Mouse (Mus musculus): Measurements from ENCODE around the gene Plcl2.
"Not testable (repeated sequence)": the region's sequence is repeated elsewhere in the genome, so short reads cannot be mapped to it uniquely, and the experiment has no call there.

Gene Plcl2

DNA sequence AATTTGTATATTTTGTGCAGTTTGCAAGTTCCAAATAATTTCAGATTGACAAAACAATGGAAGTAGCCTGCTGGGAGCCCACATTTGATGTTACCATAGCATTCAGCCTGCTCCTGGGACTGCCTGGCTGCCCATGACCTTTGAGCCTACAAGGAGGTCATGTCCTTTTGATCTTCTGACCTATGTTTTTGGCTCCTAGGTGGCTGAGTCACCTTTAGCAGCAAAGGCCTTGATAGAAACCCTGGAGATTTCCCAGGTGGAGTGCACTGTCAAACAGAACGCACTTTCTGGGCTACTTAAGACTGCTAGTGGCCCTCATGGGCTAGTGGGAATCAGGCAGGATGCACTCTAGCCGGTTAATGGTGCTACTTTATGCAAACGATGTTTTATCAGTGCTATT, 112.8 kb downstream of the Plcl2 start:
- no peak for DNase-seq (ENCODE audit: low spot score in 2 of 2)

GRCm38 (mm10) chr17:50625584-50625983, 116.4 kb downstream of the Plcl2 start:
- no peak for DNase-seq (ENCODE audit: low spot score in 2 of 2)

DNA sequence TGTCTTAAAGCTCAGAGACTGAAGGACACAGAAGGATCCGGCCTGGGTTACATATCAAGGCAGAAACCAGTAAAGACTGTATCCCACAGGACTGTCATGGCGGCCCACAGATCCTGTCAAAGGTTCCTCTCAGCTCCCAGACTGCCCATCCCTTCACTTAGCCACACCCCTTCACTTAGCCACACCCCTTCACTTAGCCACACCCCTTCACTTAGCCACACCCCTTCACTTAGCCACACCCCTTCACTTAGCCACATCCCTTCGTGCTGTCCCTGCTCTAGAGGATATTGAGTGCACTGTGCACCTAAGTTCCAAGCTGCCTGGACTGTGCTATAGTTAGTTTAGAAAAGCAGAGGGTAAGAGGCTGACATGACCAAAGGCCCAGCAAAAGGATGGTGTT, 118.5 kb downstream of the Plcl2 start:
- no peak for DNase-seq (ENCODE audit: low spot score in 2 of 2)

DNA sequence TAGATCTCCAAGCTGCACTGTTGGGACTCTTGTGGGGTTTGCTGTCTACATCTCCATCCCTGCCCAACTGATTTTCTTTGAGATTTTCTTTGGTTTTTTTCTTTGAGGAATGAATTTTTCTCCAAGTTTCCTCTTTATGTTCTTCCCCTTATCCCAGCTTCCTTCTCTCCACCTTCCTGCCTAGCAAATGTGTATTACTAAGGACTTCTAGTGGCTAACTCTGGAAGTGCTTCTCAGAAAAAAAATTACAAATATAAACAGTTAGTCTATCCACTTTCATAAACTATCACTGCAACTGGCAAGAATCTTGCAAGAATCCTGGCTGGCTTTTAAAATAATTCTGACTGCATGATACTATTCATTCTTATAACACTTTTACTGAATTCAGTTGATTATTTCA, 119.5 kb downstream of the Plcl2 start:
- DNase-seq (ENCODE audit: low spot score in 2 of 2) = no peak

GRCm38 (mm10) chr17:50630992-50631391, 121.8 kb downstream of the Plcl2 start:
- DNase-seq (ENCODE audit: low spot score in 2 of 2) = not testable (repeated sequence)

DNA sequence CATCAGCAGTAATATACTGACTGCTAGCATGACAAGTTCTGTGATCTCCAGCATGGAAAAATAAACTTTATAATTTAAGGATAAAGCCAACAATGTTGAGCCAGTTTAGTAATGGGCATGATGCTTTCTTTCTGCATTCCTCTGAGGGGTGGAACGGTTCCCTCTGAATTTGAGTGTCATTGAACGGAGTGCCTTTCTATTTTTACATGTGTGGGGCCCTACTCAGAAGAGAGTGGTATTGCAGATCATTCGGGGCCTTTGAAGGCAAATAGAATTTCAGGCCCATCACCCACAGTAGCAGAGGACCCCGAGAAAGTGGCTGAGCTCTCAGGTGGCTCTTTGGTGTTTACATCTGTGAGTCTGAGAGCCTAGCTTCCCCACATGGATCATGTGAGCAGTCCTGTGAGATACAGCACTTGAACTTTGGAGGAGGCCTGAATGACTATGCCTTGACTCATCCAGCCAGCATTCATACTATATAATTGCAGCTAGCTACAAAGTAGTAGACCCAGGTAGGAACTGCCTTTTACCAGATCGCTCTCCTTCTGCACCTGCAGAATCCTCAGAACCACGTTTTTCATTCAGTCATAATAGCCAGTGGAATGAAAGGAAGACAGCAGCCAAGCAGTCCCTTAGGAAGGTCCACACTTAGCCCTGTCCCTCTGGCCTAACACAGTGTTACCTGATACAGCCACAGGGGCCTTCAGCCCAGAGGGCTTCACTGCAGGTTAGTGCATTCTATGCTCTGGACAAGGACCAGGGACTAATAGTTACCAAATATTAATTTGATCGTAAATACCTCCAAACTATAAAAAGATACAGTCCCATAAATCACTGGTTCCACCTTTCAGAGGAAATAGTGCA, 125.0 kb downstream of the Plcl2 start:
- DNase-seq (ENCODE audit: low spot score in 2 of 2) = no peak

DNA sequence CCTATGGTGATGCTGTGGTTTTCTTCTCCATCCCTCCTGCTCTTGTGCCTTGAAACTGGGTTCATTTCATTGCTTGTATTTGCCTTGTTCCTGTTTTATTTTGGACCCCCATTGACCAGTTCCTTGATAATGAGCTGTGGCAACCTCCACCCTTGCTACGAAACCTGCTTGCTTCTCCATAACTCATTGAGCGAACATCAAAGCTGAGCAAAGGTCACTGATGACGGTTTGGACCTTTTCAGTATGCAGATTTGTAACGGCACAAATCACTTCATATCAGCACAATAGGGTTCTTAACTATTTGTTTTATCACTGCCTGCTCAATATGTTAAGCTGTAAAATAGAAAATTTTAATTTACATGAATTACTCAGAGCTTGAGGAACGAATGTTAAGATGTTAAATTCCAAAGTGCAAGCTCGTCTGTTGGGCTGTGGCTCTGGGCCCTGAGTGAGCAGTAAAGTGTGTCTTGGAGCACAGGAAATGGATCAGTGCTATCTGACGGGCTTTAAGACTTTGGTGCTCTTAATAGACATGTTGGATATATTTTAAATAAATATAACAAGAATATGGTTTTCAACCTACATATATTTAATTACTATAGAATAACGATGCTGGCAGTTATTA, 126.9 kb downstream of the Plcl2 start:
- no peak for DNase-seq (ENCODE audit: low spot score in 2 of 2)

DNA sequence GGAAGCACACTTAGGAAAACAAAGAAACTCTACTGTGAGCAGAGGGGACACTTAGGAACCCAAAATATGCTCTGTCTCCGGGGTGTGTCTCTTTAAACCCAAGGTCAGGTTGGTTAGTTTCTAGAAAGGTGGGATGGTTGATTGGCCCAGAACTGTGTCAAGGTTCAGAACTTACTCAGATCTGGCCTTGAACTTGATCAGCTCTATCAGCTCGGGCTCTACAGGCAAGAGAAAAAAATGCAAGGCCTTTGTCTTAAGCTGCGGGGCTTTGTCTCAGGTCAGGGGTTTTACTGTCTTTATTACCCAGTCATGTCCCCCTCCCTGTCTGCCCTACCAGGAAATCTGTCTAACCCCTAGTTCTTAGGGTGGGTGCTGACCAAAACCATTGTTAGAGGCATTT, 129.6 kb downstream of the Plcl2 start:
- no peak for DNase-seq (ENCODE audit: low spot score in 2 of 2)

GRCm38 (mm10) chr17:50641076-50641610, 131.9 kb downstream of the Plcl2 start:
- DNase-seq (ENCODE audit: low spot score in 2 of 2) = no peak

GRCm38 (mm10) chr17:50641879-50642278, 132.7 kb downstream of the Plcl2 start:
- no peak for DNase-seq (ENCODE audit: low spot score in 2 of 2)

DNA sequence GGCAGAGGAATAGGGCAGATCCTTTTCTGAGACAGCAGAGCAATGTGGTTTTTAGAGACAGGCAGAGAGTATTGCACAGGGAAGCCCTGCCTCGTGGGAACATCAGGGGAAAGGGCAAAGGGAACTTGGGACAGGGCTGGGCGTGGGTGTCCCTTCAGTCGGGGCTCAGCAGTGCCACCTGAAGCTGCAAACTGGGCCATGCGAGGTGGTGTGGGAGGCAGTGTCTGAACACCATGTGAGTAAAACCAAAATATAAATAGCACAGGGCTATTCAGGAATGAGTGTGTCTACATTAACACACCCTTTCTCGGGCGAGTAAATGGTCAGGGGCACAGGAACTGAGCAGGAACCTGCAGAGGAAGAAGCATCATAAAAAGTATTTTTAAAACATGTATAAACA, 134.2 kb downstream of the Plcl2 start:
- DNase-seq (ENCODE audit: low spot score in 2 of 2) = no peak

GRCm38 (mm10) chr17:50643989-50644388, 134.8 kb downstream of the Plcl2 start:
- no peak for DNase-seq (ENCODE audit: low spot score in 2 of 2)

DNA sequence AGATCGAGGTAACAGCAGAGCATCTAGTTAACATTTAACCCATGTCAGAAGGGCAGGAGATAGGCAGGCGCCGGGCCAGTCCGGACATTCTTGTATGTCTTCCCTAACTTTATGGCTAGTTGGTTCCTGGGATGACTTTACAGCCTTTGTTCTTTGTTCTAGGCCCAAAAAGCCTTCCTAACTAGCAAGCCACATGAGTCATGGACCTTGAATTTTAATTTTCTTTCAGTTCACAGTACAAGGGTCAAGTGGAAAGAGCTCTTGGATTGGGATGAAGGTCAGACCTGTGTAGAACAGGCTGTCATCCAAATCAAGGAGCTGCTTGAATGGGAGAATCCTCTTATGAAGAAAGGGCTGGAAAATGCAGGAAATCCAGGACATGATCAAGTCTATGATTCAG, 138.9 kb downstream of the Plcl2 start:
- not testable (repeated sequence) for DNase-seq (ENCODE audit: low spot score in 2 of 2)

- no peak for DNase-seq (ENCODE audit: low spot score in 2 of 2)
Measured at GRCm38 (mm10) chr17:50648757-50649419, 139.7 kb downstream of the Plcl2 start.

DNA sequence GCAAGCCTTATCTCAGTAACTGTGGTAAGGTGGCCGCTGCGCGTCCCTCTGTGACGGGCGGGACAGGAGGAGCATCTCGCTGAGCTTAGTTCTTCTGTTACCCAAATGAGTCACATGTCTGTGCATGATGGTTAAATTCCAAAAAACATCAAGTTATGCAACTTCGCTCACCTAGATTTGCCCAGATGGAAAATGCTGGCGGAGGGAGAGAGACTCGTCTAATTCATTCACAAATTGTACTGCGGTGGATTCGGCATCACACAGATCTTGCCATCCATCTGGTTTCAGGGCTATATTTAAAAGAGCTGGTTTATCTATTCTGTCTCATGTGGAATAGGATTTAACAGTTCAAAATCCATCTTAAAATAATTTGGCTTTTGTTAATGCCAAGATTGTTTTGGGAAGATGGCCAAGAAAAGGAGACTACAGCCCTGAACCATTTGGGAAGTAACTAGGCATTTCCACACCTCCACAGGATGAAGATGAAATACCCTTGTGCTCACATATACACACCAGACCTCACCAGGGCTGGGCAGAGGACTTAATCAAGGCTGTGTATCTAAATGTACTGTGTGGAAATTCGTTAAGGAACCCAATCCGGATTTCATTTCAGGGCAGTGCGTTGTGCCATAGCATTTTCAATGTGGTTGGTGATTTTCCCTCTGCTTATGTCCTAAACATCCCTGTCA, 141.5 kb downstream of the Plcl2 start:
- no peak for DNase-seq (ENCODE audit: low spot score in 2 of 2)

DNA sequence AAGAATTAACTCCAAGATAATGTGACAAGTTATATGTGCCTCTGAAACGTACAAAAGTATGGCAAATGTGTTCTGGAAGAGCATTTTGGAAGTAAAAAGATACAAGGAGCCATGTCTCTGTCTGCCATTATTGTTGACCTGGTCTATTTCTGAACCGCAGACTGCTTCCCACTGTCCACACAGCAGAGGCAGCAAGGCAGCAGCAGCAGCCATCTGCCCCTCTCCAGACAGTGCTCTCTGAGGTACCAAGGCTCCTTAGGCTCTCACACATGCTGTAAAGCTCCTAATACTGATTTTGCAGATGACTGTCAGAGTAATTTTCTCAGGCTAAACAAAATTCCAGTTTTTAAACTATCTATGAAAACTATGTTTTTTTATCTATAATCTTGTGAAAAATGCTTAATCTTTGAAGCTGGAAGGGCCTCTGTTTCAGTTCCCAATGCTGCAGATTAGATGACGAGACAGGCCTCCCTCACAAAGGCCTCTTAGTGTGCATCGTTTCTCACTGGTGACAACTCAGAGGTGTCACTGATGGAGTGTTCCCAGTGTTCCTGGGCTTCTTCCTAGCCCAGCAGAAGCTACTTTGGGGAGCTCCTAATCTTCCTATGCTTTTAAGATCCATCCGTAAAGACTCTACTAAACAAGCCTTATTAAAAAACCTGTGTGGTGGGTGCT, 145.7 kb downstream of the Plcl2 start:
- DNase-seq (ENCODE audit: low spot score in 2 of 2) = no peak

DNA sequence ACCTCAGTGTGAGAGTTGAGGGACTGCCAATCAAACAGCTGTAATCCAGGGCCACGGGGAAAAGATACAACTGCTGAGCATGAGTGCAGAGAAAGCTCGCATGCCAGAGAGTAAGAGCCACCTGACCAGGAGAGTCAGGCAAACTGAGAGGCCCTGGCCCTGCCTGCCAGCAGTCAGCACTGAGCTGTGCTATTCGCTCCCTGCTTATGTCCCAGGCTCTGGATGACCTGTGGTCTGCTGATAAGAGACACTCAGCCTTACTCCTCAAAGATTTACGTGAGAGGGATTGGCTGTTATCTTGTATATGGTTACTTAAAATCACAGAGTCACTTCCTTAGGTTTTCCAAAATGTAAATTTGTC, 146.2 kb downstream of the Plcl2 start:
- no peak for DNase-seq (ENCODE audit: low spot score in 2 of 2)

- no peak for DNase-seq (ENCODE audit: low spot score in 2 of 2)
Measured at GRCm38 (mm10) chr17:50657321-50657720, 148.1 kb downstream of the Plcl2 start.

- DNase-seq (ENCODE audit: low spot score in 2 of 2) = no peak
Measured at GRCm38 (mm10) chr17:50658901-50659300, 149.7 kb downstream of the Plcl2 start.

- no peak for DNase-seq (ENCODE audit: low spot score in 2 of 2)
Measured at GRCm38 (mm10) chr17:50667596-50667995, 158.4 kb downstream of the Plcl2 start.

DNA sequence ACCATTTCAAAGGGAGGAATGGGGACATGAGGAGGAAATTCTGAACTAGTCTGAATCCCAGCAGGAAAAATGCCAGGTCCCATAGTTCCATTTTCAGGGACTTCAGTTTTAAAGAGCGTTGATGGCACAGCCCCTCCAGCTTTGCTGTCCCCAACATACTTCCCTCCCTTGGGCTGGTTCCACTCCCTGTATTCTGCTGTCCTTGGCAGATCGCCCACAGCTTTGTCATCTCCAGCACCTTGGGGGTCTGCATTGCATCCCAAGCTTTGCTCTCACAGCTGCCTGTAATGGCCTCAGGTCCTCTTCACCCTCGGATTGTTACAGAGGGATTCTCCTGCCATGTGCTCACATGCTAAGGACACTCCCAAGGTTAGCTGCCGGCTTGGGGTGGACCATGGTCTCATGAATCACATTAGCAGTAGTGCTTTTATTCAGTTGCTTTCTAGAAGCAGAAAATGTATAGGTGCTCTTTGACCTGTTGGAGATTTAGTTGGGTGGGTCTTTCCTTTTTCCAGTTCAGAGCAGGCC, 159.5 kb downstream of the Plcl2 start:
- DNase-seq (ENCODE audit: low spot score in 2 of 2) = no peak

All from spleen, postnatal 36 days (tissue).